7 mouse cellular contexts compared by ENCODE assay signal in the genomic region with DNA sequence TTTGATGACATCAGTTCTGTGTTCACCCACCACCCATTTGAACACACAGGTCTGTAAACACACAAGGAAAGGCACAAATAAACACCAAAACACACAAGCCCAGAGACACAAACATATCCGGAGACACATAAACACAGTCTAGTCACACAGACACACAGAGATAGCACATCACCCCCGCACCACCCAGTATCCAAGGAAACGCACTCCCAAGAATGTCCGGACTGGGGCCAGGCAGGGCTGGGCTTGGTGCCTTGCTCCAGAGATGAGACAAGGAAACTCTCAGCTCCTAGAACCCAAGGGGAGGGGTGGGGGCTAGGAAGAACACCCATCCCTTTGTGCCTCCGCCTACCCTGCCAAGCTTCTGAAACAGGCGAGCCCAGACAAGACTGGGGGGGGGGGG. TPM values are rescaled to one million over a fixed set of nuclear protein-coding genes. Genes with fewer than 3 reads are reported as not detected.
DNase-seq lines count a peak whose midpoint lies in the region; ATAC-seq and TF ChIP-seq lines count a peak whose summit lies in the region.

No protein-coding gene starts in this region.

- no peak overlapping the region for H3K9ac ChIP-seq in liver, postnatal 0 days (replicated peaks)
- H3K9ac ChIP-seq in limb, embryonic 13.5 days: no peak overlapping the region

- H3K4me1 ChIP-seq in liver, postnatal 0 days (ENCODE audit: insufficient read depth): peaks cover 12% of the 10 kb centered on the region
- H3K4me1 ChIP-seq in embryonic fibroblast, embryonic 13.5 days (ENCODE audit: control insufficient read depth, insufficient read depth, low read length): peaks cover 37% of the 10 kb centered on the region
- peaks cover 38% of the 10 kb centered on the region for H3K4me1 ChIP-seq in limb, embryonic 13.5 days

- no peak for TF ChIP-seq EP300 in liver, postnatal 0 days (IDR thresholded peaks at IDR 0.05; ENCODE audit: low read depth)

- DNase-seq in liver, postnatal 0 days: no peak
- no peak for DNase-seq in liver
- DNase-seq in heart, postnatal 10 days: peak; percentile 72 to 77
- peak; percentile 34 to 51 for DNase-seq in right cerebral cortex, postnatal 36 days (ENCODE audit: low spot score in 2 of 2)

- TF ChIP-seq CTCF in liver, postnatal 0 days (IDR thresholded peaks at IDR 0.05; ENCODE audit: low read depth): no peak
- no peak for TF ChIP-seq CTCF in embryonic fibroblast, embryonic 13.5 days (IDR thresholded peaks at IDR 0.05; ENCODE audit: borderline replicate concordance, insufficient read depth, low read length)

- H3K27me3 ChIP-seq in liver, postnatal 0 days (ENCODE audit: insufficient read depth, low read length): no peaks in the 10 kb centered on the region; the same call in 1 of the 2 replicates
- H3K27me3 ChIP-seq in limb, embryonic 13.5 days: no peaks in the 10 kb centered on the region

- no peaks in the 10 kb centered on the region for H3K9me3 ChIP-seq in liver, postnatal 0 days (ENCODE audit: low read length)
- no peaks in the 10 kb centered on the region for H3K9me3 ChIP-seq in limb, embryonic 13.5 days

- intact Hi-C loops in heart, postnatal 10 days (cut with DNase I): no loop called here

- ATAC-seq in liver, postnatal 0 days: no peak
- ATAC-seq in limb, embryonic 13.5 days (ENCODE audit: low FRiP score, low read depth): no peak
- ATAC-seq in activated CD4-positive, CD25-positive, alpha-beta regulatory T cell, adult 4 months: no peak

- WGBS in liver, postnatal 0 days (ENCODE audit: insufficient replicate concordance): 72% methylated on average over 6 of the region's 6 CpGs
- 65% methylated on average over 6 of the region's 6 CpGs for WGBS in limb, embryonic 13.5 days

- no peak overlapping the region for H3K4me2 ChIP-seq in liver, postnatal 0 days (ENCODE audit: low read depth, low read length)
- no peak overlapping the region for H3K4me2 ChIP-seq in limb, embryonic 13.5 days (replicated peaks)

- no peak for TF ChIP-seq POLR2A in embryonic fibroblast, embryonic 13.5 days (IDR thresholded peaks at IDR 0.05; ENCODE audit: low read depth, low read length)

- H3K27ac ChIP-seq in liver, postnatal 0 days (ENCODE audit: low read depth): 0 out of 2 replicates have a peak overlapping the region, but pooled peaks have one; percentile 16
- peak overlapping the region; percentile 81 for H3K27ac ChIP-seq in embryonic fibroblast, embryonic 13.5 days (ENCODE audit: insufficient read depth, low read length)
- H3K27ac ChIP-seq in limb, embryonic 13.5 days: 0 out of 2 replicates have a peak overlapping the region, but pooled peaks have one; percentile 3

- no peaks in the 10 kb centered on the region for H3K36me3 ChIP-seq in liver, postnatal 0 days (replicated peaks; ENCODE audit: insufficient read depth, low read length)
- H3K36me3 ChIP-seq in limb, embryonic 13.5 days: peaks cover 37% of the 10 kb centered on the region

- H3K4me3 ChIP-seq in liver, postnatal 0 days (ENCODE audit: low read depth, low read length): no peak overlapping the region
- H3K4me3 ChIP-seq in embryonic fibroblast, embryonic 13.5 days (ENCODE audit: insufficient read depth, low read length): no peak overlapping the region
- H3K4me3 ChIP-seq in limb, embryonic 13.5 days: no peak overlapping the region

RNA-seq across cellular contexts. Expression of gene Phldb1, which starts 10.8 kb away (rescaled TPM):
- polyA plus RNA-seq in liver, postnatal 0 days (2015; fragmentation: Nextera tagmentation; extraction: Ambion mirVana): 1.5 and 2.2 TPM in 2 replicates
- 61.2 and 68.8 TPM in 2 replicates for polyA plus RNA-seq in embryonic fibroblast, embryonic 13.5 days (2011; ENCODE audit: insufficient read length, low read depth, missing spikeins)
- 100 to 1,000 TPM; 127 to 130 TPM for total RNA-seq in heart, postnatal 10 days (2021)
- 45.3 and 46.1 TPM in 2 replicates for polyA plus RNA-seq in limb, embryonic 13.5 days (2015; fragmentation: Nextera tagmentation; extraction: Ambion mirVana)
- under 1 TPM in 1 of 2 experiments, not detected in 1; 0.30 TPM for polyA plus RNA-seq in activated CD4-positive, CD25-positive, alpha-beta regulatory T cell, adult 4 months (2017; shearing (Covaris generic))

RNA-seq across cellular contexts. Expression of gene Arcn1, which starts 43.4 kb away (rescaled TPM):
- polyA plus RNA-seq in liver, postnatal 0 days (2015; fragmentation: Nextera tagmentation; extraction: Ambion mirVana): 53.5 and 58.4 TPM in 2 replicates
- polyA plus RNA-seq in embryonic fibroblast, embryonic 13.5 days (2011; ENCODE audit: insufficient read length, low read depth, missing spikeins): 255 and 260 TPM in 2 replicates
- 100 to 1,000 TPM; 103 to 114 TPM for total RNA-seq in heart, postnatal 10 days (2021)
- 207 and 225 TPM in 2 replicates for polyA plus RNA-seq in limb, embryonic 13.5 days (2015; fragmentation: Nextera tagmentation; extraction: Ambion mirVana)
- polyA plus RNA-seq in activated CD4-positive, CD25-positive, alpha-beta regulatory T cell, adult 4 months (2017; shearing (Covaris generic)): 10 to 100 TPM; 83.9 to 84.2 TPM

RNA-seq across cellular contexts. Expression of gene Ift46, which starts 43.5 kb away (rescaled TPM):
- polyA plus RNA-seq in liver, postnatal 0 days (2015; fragmentation: Nextera tagmentation; extraction: Ambion mirVana): 23.6 and 24.5 TPM in 2 replicates
- 128 and 132 TPM in 2 replicates for polyA plus RNA-seq in embryonic fibroblast, embryonic 13.5 days (2011; ENCODE audit: insufficient read length, low read depth, missing spikeins)
- total RNA-seq in heart, postnatal 10 days (2021): 10 to 100 TPM; 42.6 to 50.5 TPM
- polyA plus RNA-seq in limb, embryonic 13.5 days (2015; fragmentation: Nextera tagmentation; extraction: Ambion mirVana): 146 and 152 TPM in 2 replicates
- 10 to 100 TPM; 62.3 to 65.5 TPM for polyA plus RNA-seq in activated CD4-positive, CD25-positive, alpha-beta regulatory T cell, adult 4 months (2017; shearing (Covaris generic))

RNA-seq across cellular contexts. Expression of gene Treh, which starts 51.2 kb away (rescaled TPM):
- polyA plus RNA-seq in liver, postnatal 0 days (2015; fragmentation: Nextera tagmentation; extraction: Ambion mirVana): 0.94 and 1.4 TPM in 2 replicates
- polyA plus RNA-seq in embryonic fibroblast, embryonic 13.5 days (2011; ENCODE audit: insufficient read length, low read depth, missing spikeins): not detected in 2 replicates
- total RNA-seq in heart, postnatal 10 days (2021): not detected
- not detected in 2 replicates for polyA plus RNA-seq in limb, embryonic 13.5 days (2015; fragmentation: Nextera tagmentation; extraction: Ambion mirVana)
- polyA plus RNA-seq in activated CD4-positive, CD25-positive, alpha-beta regulatory T cell, adult 4 months (2017; shearing (Covaris generic)): not detected

Comparison
In these comparisons a context has a peak if more than half of its experiments do, and no peak if none do; other contexts are left out.
1. DNase-seq: peak in heart, postnatal 10 days (2 of 2) and right cerebral cortex, postnatal 36 days (2 of 2); none in liver, postnatal 0 days (single experiment) and liver (single experiment).
2. H3K27ac ChIP-seq: peak in every context shown above with its lines; median percentile 81 in embryonic fibroblast, embryonic 13.5 days; 16 in liver, postnatal 0 days; 3 in limb, embryonic 13.5 days.
3. RNA of gene Phldb1, which starts 10.8 kb away (polyA plus RNA-seq): 61.2 to 68.8 TPM in embryonic fibroblast, embryonic 13.5 days and 45.3 to 46.1 TPM in limb, embryonic 13.5 days; 1.5 to 2.2 TPM in liver, postnatal 0 days and 0.30 TPM in activated CD4-positive, CD25-positive, alpha-beta regulatory T cell, adult 4 months; every median in the first group is over 10 times any median in the second.